Mouse (Mus musculus) stomach, postnatal 0 days (tissue): ENCODE results near the gene Olfr1420. TPM values are rescaled to one million over a fixed set of nuclear protein-coding genes. Genes with fewer than 3 reads are reported as not detected.

Experiments used
- ATAC-seq: fragments of 200-750 bp; cut with Nextera tagmentation; 2 replicates; pipeline ENCODE4 v1.8.0; 2017; ENCODE audit not compliant: low FRiP score, low TSS enrichment
- DNase-seq: peaks from one replicate; pipeline ENCODE4 v3.0.0-alpha.2; 2016; ENCODE audit warnings: low spot score
- H3K27ac ChIP-seq: fragments of 300-500 bp; sonication (generic); replicated peaks from 2 replicates; pipeline ENCODE4 v1.5.1; 2014; ENCODE audit warnings: mild to moderate bottlenecking, control low read depth
- H3K27me3 ChIP-seq: fragments of 300-500 bp; sonication (generic); 2 replicates; pipeline ENCODE4 v1.6.1; 2014; ENCODE audit warnings: low read length; ENCODE audit not compliant: control insufficient read depth, insufficient read depth
- H3K36me3 ChIP-seq: fragments of 300-500 bp; sonication (generic); 2 replicates; pipeline ENCODE4 v1.6.1; 2014; ENCODE audit warnings: low read length, mixed read lengths; ENCODE audit not compliant: control insufficient read depth, insufficient read depth
- H3K4me1 ChIP-seq: fragments of 300-500 bp; sonication (generic); replicated peaks from 2 replicates; pipeline ENCODE4 v1.6.1; 2014; ENCODE audit warnings: antibody characterized with exemption; ENCODE audit not compliant: control insufficient read depth, insufficient read depth
- H3K4me2 ChIP-seq: fragments of 300-500 bp; sonication (generic); replicated peaks from 2 replicates; pipeline ENCODE4 v1.6.1; 2014; ENCODE audit warnings: low read depth, mild to moderate bottlenecking, control low read depth, moderate library complexity
- H3K4me3 ChIP-seq: fragments of 300-500 bp; sonication (generic); 2 replicates; pipeline ENCODE4 v1.5.1; 2014; ENCODE audit warnings: low read depth, low read length, control low read depth
- H3K9ac ChIP-seq: fragments of 300-500 bp; sonication (generic); 2 replicates; pipeline ENCODE4 v1.6.1; 2014; ENCODE audit warnings: mild to moderate bottlenecking, low read length, control low read depth, mixed read lengths
- H3K9me3 ChIP-seq: fragments of 300-500 bp; sonication (generic); 2 replicates; pipeline ENCODE4 v1.6.1; 2016; ENCODE audit warnings: low read length; ENCODE audit not compliant: control insufficient read depth
- CTCF ChIP-seq: IDR thresholded peaks from 2 replicates; pipeline ENCODE4 v1.5.1; 2016; ENCODE audit warnings: antibody characterized with exemption, low read depth, mild to moderate bottlenecking, moderate library complexity
- EP300 ChIP-seq: optimal IDR thresholded peaks from 2 replicates; pipeline ENCODE3; 2016; ENCODE audit warnings: antibody characterized with exemption
- WGBS: fragments of 180-500 bp; shearing (Covaris S2); extraction: QIAGEN DNeasy Blood & Tissue Kit; methylation state at CpG from one replicate; pipeline ENCODE4 v1.1.7; 2014; 5-methylcytosine and 5-hydroxymethylcytosine counted together
- polyA plus RNA-seq: library from polyadenylated mRNA; unstranded; fragments of >200 nt; fragmentation: Nextera tagmentation; extraction: Ambion mirVana; gene quantifications from 2 replicates; pipeline ENCODE4 v1.2.1, GENCODE M21; 2015

The Olfr1420 gene
- polyA plus RNA-seq = 0.06 and 0.08 TPM in 2 replicates

DNA sequence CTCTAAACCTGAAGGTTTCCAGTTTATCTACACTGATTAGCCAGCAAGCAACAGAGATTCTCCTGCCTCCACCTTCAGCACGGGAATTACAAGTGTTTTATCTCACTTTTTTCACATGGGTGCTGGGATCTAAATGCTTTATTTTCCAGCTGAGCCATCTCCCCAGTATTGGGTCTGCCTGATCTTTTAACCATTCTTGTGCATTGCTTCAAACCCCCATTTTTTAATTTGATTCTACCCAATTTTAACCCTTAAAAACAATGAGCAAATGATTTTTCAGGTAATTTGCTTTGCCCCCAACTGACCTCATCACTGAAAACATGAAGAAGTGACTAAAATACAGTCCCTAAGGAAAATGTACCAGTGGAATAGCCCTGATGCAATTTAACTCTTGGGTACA is at the start of gene Olfr1420:
Gene Olfr1420, plus strand, starts transcription at position 301 of the 400 bp plus-strand sequence.
- no peak for ATAC-seq
- no peaks in the 10 kb centered on the region for H3K9me3 ChIP-seq
- no peak for TF ChIP-seq CTCF
- TF ChIP-seq EP300 = no peak

DNA sequence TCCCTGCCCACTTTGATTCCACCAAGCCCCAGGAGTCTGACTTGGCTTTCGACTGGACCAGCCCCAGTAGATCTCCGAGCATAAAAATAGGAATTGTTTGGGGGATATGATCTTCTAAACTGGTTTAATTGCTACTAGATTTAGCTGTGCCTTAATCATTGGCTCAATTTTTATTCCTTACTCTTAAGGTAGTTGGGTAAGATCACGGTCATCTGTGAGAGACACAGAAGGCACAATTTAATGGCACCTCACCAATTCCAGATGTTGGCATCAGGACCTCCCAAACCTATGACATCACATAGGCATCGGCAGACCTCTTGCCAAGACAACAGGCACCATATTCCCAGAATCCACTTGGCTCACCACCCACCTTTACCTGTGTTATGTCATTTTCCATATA is 47.2 kb upstream of the Olfr1420 start, which contains the start of gene Olfr1417:
Gene Olfr1417, minus strand, starts transcription at position 101 of the 400 bp plus-strand sequence.
- DNase-seq (no peak), ATAC-seq (no peak)
- TF ChIP-seq CTCF = no peak
- TF ChIP-seq EP300 = no peak
- no peaks in the 10 kb centered on the region for H3K4me1 ChIP-seq
- 93% methylated on average over 4 of the region's 4 CpGs for WGBS
- no peak within 1 kb of the TSS for H3K4me3 ChIP-seq
- H3K27me3 ChIP-seq = no peaks in the 10 kb centered on the region
- H3K4me2 ChIP-seq = no peak within 1 kb of the TSS
- H3K9ac ChIP-seq = no peak within 1 kb of the TSS
- no peaks in the 10 kb centered on the region for H3K9me3 ChIP-seq
- no peak within 1 kb of the TSS for H3K27ac ChIP-seq
- no peaks in the 10 kb centered on the region for H3K36me3 ChIP-seq

More for the DNA sequence above, at the start of gene Olfr1420:
- Histone ChIP-seq H3K36me3 (no peaks in the 10 kb centered on the region), H3K4me3 (no peak within 1 kb of the TSS), H3K27me3 (no peaks in the 10 kb centered on the region), H3K9ac (no peak within 1 kb of the TSS), H3K27ac (no peak within 1 kb of the TSS), H3K4me1 (no peaks in the 10 kb centered on the region), H3K4me2 (no peak within 1 kb of the TSS)
- 48% methylated on average over 1 of the region's 1 CpGs for WGBS
- DNase-seq = no peak

DNA sequence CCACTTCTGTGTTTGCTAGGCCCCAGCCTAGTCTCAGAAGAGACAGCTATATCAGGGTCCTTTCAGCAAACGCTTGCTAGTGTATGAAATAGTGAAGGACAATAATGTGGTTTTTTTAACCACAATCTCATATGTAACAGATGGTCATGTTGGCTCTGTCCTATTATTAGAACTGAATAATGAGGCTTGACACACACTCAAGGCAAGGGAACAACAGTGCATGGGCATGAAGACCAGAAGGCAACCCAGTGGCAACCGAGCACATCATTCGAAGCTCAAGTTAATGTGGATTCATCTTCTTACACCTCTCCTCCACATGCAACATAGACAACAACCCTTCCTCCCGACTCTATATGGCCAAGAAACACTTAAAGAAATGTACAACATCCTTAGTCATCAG is 40.0 kb upstream of the Olfr1420 start:
- 77% methylated on average over 4 of the region's 4 CpGs for WGBS

DNA sequence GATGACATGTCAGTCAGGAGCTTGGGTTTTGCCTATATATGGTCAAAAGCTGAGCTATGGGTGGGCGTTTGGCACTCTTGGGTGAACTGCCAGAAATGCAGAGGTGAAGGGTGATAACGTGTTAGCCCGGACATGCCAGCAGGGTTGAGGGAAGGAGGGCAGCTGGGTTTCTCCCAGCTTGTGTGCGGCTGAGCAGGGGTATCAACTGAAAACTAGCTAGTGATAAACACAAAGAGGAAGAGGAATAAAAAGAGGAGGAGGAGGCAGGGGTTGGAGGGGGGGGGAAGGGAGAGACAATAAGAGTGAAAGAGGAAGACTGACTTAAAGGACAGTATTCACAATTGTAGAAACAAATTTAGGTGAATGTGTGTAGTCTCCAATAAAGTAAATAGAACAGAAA is 33.7 kb upstream of the Olfr1420 start:
- DNase-seq (no peak), ATAC-seq (no peak)
- Histone ChIP-seq H3K27me3 (no peaks in the 10 kb centered on the region), H3K4me1 (no peaks in the 10 kb centered on the region), H3K9me3 (no peaks in the 10 kb centered on the region), H3K36me3 (no peaks in the 10 kb centered on the region), H3K4me2 (no peak overlapping the region), H3K4me3 (no peak overlapping the region), H3K9ac (no peak overlapping the region), H3K27ac (no peak overlapping the region)
- WGBS = 57% methylated on average over 4 of the region's 4 CpGs
- TF ChIP-seq EP300 = no peak
- TF ChIP-seq CTCF = no peak

More for the DNA sequence above, 40.0 kb upstream of the Olfr1420 start:
- Histone ChIP-seq H3K9me3 (no peaks in the 10 kb centered on the region), H3K4me2 (no peak overlapping the region), H3K27ac (no peak overlapping the region), H3K36me3 (no peaks in the 10 kb centered on the region), H3K9ac (no peak overlapping the region), H3K4me3 (no peak overlapping the region), H3K27me3 (no peaks in the 10 kb centered on the region), H3K4me1 (no peaks in the 10 kb centered on the region)
- ATAC-seq (no peak), DNase-seq (no peak)
- TF ChIP-seq CTCF = no peak

DNA sequence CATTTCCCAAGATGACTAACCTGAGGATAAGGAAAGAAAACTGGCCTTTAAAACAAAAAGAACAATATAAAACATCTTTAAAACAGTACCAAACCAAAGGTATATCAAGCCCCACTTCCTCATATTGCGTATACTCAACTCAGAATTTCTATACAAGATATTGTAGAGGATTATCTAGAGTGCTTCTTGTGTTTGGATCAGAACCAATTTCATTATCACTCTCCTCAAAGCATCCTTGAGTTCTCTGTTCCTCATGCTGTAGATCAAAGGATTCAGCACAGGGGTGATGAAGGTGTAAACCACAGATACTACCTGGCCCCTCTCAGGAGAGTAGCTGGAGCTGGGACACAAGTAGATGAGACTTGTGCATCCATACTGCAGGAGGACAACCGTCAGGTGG is 31.5 kb upstream of the Olfr1420 start:
- no peak for DNase-seq
- no peaks in the 10 kb centered on the region for H3K9me3 ChIP-seq
- WGBS = 89% methylated on average over 2 of the region's 2 CpGs
- no peak overlapping the region for H3K9ac ChIP-seq
- no peak overlapping the region for H3K27ac ChIP-seq
- ATAC-seq = no peak
- H3K4me2 ChIP-seq = no peak overlapping the region
- no peaks in the 10 kb centered on the region for H3K36me3 ChIP-seq
- no peaks in the 10 kb centered on the region for H3K4me1 ChIP-seq
- TF ChIP-seq CTCF (no peak), EP300 (no peak)
- no peak overlapping the region for H3K4me3 ChIP-seq
- H3K27me3 ChIP-seq = no peaks in the 10 kb centered on the region

DNA sequence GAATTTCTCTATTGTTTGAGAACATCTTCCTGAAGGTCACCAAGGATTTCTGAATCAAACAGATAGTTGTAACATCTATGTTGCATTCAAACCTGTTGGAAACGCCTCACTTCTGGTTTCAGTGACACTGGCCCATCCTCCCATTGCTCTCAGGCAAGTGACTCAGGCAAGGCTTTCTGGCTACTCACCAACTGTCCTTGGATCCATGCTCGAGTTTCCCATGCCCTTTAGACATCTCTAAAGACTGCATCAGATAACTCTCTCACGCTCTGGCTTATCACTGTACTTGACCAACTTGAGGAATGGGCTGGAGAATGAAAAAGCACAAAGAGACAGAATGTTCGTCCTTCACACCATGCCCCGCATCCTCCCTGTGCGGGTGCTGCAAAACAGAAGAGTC is 29.9 kb upstream of the Olfr1420 start:
- Histone ChIP-seq H3K27me3 (no peaks in the 10 kb centered on the region), H3K4me3 (no peak overlapping the region), H3K36me3 (no peaks in the 10 kb centered on the region), H3K9ac (no peak overlapping the region), H3K9me3 (no peaks in the 10 kb centered on the region), H3K4me2 (no peak overlapping the region), H3K4me1 (no peaks in the 10 kb centered on the region), H3K27ac (no peak overlapping the region)
- WGBS = 71% methylated on average over 6 of the region's 6 CpGs
- DNase-seq (no peak), ATAC-seq (no peak)
- TF ChIP-seq CTCF (no peak), EP300 (no peak)
